Mouse (Mus musculus) c-Kit-positive CD71-positive TER-119-positive erythroid progenitor cells, embryonic 14.5 days (primary cell): Measurements from ENCODE around the gene Mavs.
A peak's percentile ranks its signal among the peaks of the same experiment; 100 is the strongest.
"Not testable (repeated sequence)": the region's sequence is repeated elsewhere in the genome, so short reads cannot be mapped to it uniquely, and the experiment has no call there.

Experiments used
- DNase-seq: peaks from one replicate; pipeline ENCODE4 v3.0.0-alpha.2; 2013; ENCODE audit warnings: low spot score

Mavs gene

GRCm38 (mm10) chr2:131211026-131211615 is 22.7 kb upstream of the Mavs start:
- no peak for DNase-seq

GRCm38 (mm10) chr2:131213773-131214172 is 20.1 kb upstream of the Mavs start:
- peak; percentile 82 for DNase-seq

GRCm38 (mm10) chr2:131215941-131216858 is 17.7 kb upstream of the Mavs start:
- DNase-seq, result no peak

- DNase-seq, result no peak
Observed at GRCm38 (mm10) chr2:131220030-131220429, 13.8 kb upstream of the Mavs start.

GRCm38 (mm10) chr2:131221853-131222515 is 11.9 kb upstream of the Mavs start:
- no peak for DNase-seq

- DNase-seq, result no peak
Observed at GRCm38 (mm10) chr2:131222562-131222961, 11.3 kb upstream of the Mavs start.

- peak; percentile 77 for DNase-seq
Observed at GRCm38 (mm10) chr2:131223569-131223968, 10.3 kb upstream of the Mavs start.

- DNase-seq, result no peak
Observed at GRCm38 (mm10) chr2:131225178-131225577, 8.7 kb upstream of the Mavs start.

- not testable (repeated sequence) for DNase-seq
Observed at GRCm38 (mm10) chr2:131226669-131227068, 7.2 kb upstream of the Mavs start.

GRCm38 (mm10) chr2:131227243-131227642 is 6.6 kb upstream of the Mavs start:
- no peak for DNase-seq

- DNase-seq, result peak; percentile 80
Observed at GRCm38 (mm10) chr2:131232558-131232957, 1.3 kb upstream of the Mavs start.

- DNase-seq, result no peak
Observed at GRCm38 (mm10) chr2:131234127-131234650, 326 bp downstream of the Mavs start.

GRCm38 (mm10) chr2:131234970-131235635 is 1.2 kb downstream of the Mavs start:
- no peak for DNase-seq

GRCm38 (mm10) chr2:131242180-131242579 is 8.3 kb downstream of the Mavs start:
- no peak for DNase-seq

GRCm38 (mm10) chr2:131242929-131243328 is 9.1 kb downstream of the Mavs start:
- no peak for DNase-seq

GRCm38 (mm10) chr2:131253681-131254328 is 19.9 kb downstream of the Mavs start:
- DNase-seq, result peak; percentile 80

GRCm38 (mm10) chr2:131254329-131254713 is 20.5 kb downstream of the Mavs start:
- DNase-seq, result no peak

- DNase-seq, result no peak
Observed at GRCm38 (mm10) chr2:131255738-131256137, 21.9 kb downstream of the Mavs start.

GRCm38 (mm10) chr2:131258693-131259092 is 24.8 kb downstream of the Mavs start:
- no peak for DNase-seq

- DNase-seq, result peak; percentile 75
Observed at GRCm38 (mm10) chr2:131260544-131261307, 26.9 kb downstream of the Mavs start.
